Mouse (Mus musculus) lung, embryonic 16.5 days (tissue): ENCODE data around the gene Polr1d. TPM values are rescaled to one million over a fixed set of nuclear protein-coding genes. Genes with fewer than 3 reads are reported as not detected.

Experiments
- ATAC-seq: fragments of 200-750 bp; cut with Nextera tagmentation; 2 replicates; pipeline ENCODE4 v1.8.0; 2017; ENCODE audit warnings: low read depth, mild to moderate bottlenecking, moderate library complexity
- H3K27ac ChIP-seq: fragments of 300-500 bp; sonication (generic); 2 replicates; pipeline ENCODE4 v1.5.1; 2014; ENCODE audit warnings: mild to moderate bottlenecking, control low read depth, low read length
- H3K27me3 ChIP-seq: fragments of 300-500 bp; sonication (generic); 2 replicates; pipeline ENCODE4 v1.6.1; 2014; ENCODE audit warnings: low read depth, low read length, mixed read lengths; ENCODE audit not compliant: control insufficient read depth, insufficient read depth
- H3K36me3 ChIP-seq: fragments of 300-500 bp; sonication (generic); 2 replicates; pipeline ENCODE4 v1.6.1; 2014; ENCODE audit warnings: low read length; ENCODE audit not compliant: control insufficient read depth, insufficient read depth
- H3K4me1 ChIP-seq: fragments of 300-500 bp; sonication (generic); replicated peaks from 2 replicates; pipeline ENCODE4 v1.6.1; 2014; ENCODE audit warnings: low read length, mixed read lengths; ENCODE audit not compliant: control insufficient read depth, insufficient read depth
- H3K4me2 ChIP-seq: fragments of 300-500 bp; sonication (generic); 2 replicates; pipeline ENCODE4 v1.6.1; 2014; ENCODE audit warnings: low read depth, low read length, control low read depth
- H3K4me3 ChIP-seq: fragments of 300-500 bp; sonication (generic); 2 replicates; pipeline ENCODE4 v1.5.1; 2014; ENCODE audit warnings: mild to moderate bottlenecking, low read length, control low read depth
- H3K9ac ChIP-seq: fragments of 300-500 bp; sonication (generic); 2 replicates; pipeline ENCODE4 v1.6.1; 2014; ENCODE audit warnings: low read length, control low read depth
- H3K9me3 ChIP-seq: fragments of 300-500 bp; sonication (generic); 2 replicates; pipeline ENCODE4 v1.6.1; 2016; ENCODE audit warnings: low read length; ENCODE audit not compliant: control insufficient read depth
- WGBS: fragments of 180-500 bp; shearing (Covaris S2); extraction: QIAGEN DNeasy Blood & Tissue Kit; methylation state at CpG from one replicate; pipeline ENCODE4 v1.1.7; 2014; 5-methylcytosine and 5-hydroxymethylcytosine counted together
- polyA plus RNA-seq: library from polyadenylated mRNA; unstranded; fragments of >200 nt; fragmentation: Nextera tagmentation; extraction: Ambion mirVana; gene quantifications from 2 replicates; pipeline ENCODE4 v1.2.1, GENCODE M21; 2015

Polr1d gene
- 118 and 120 TPM in 2 replicates for polyA plus RNA-seq

GRCm38 (mm10) chr5:147076799-147077165, at the start of gene Polr1d:
Gene Polr1d (plus strand): TSS chr5:147077050.
- WGBS: under 1% methylated on average over 16 of the region's 17 CpGs

GRCm38 (mm10) chr5:147031281-147031680, 45.6 kb upstream of the Polr1d start:
- WGBS: 79% methylated on average over 14 of the region's 14 CpGs
- Histone ChIP-seq H3K4me1 (peaks cover 9% of the 10 kb centered on the region), H3K4me3 (no peak overlapping the region), H3K36me3 (peaks cover 33% of the 10 kb centered on the region), H3K27ac (peak overlapping the region; percentile 41), H3K9ac (no peak overlapping the region), H3K4me2 (no peak overlapping the region), H3K9me3 (no peaks in the 10 kb centered on the region), H3K27me3 (no peaks in the 10 kb centered on the region)
- ATAC-seq: no peak

More at GRCm38 (mm10) chr5:147076799-147077165, at the start of gene Polr1d:
- no peak for ATAC-seq
- H3K4me1 ChIP-seq: peaks cover 31% of the 10 kb centered on the region
- no peaks in the 10 kb centered on the region for H3K9me3 ChIP-seq
- peak within 1 kb of the TSS; percentile 79 for H3K4me3 ChIP-seq
- peak within 1 kb of the TSS; percentile 98 for H3K27ac ChIP-seq
- peak within 1 kb of the TSS; percentile 91 for H3K4me2 ChIP-seq
- no peaks in the 10 kb centered on the region for H3K36me3 ChIP-seq
- H3K27me3 ChIP-seq: no peaks in the 10 kb centered on the region
- H3K9ac ChIP-seq: peak within 1 kb of the TSS; percentile 87

- no peaks in the 10 kb centered on the region for H3K27me3 ChIP-seq
- WGBS: 63% methylated on average over 13 of the region's 13 CpGs
- peaks cover 25% of the 10 kb centered on the region for H3K4me1 ChIP-seq
- no peak overlapping the region for H3K4me3 ChIP-seq
- no peak overlapping the region for H3K27ac ChIP-seq
- H3K36me3 ChIP-seq: peaks cover 20% of the 10 kb centered on the region
- no peak overlapping the region for H3K9ac ChIP-seq
- no peaks in the 10 kb centered on the region for H3K9me3 ChIP-seq
- H3K4me2 ChIP-seq: no peak overlapping the region
- no peak for ATAC-seq
These were observed 43.7 kb upstream of the Polr1d start for GRCm38 (mm10) chr5:147033155-147033554.

GRCm38 (mm10) chr5:147034283-147034682, 42.6 kb upstream of the Polr1d start:
- whole genome bisulfite sequencing: 74% methylated on average over 12 of the region's 12 CpGs
- Histone ChIP-seq H3K4me3 (no peak overlapping the region), H3K9me3 (no peaks in the 10 kb centered on the region), H3K4me2 (no peak overlapping the region), H3K27me3 (no peaks in the 10 kb centered on the region), H3K27ac (no peak overlapping the region), H3K4me1 (peaks cover 30% of the 10 kb centered on the region), H3K36me3 (peaks cover 9% of the 10 kb centered on the region), H3K9ac (no peak overlapping the region)
- ATAC-seq: no peak

GRCm38 (mm10) chr5:147035301-147035700, 41.5 kb upstream of the Polr1d start:
- no peak for ATAC-seq
- no peak overlapping the region for H3K4me3 ChIP-seq
- H3K9me3 ChIP-seq: no peaks in the 10 kb centered on the region
- H3K4me1 ChIP-seq: peaks cover 31% of the 10 kb centered on the region
- no peaks in the 10 kb centered on the region for H3K27me3 ChIP-seq
- no peak overlapping the region for H3K9ac ChIP-seq
- 0 out of 2 replicates have a peak overlapping the region, but pooled peaks have one; percentile 5 for H3K4me2 ChIP-seq
- 38% methylated on average over 6 of the region's 6 CpGs for WGBS
- H3K27ac ChIP-seq: peak overlapping the region; percentile 51; the same call in 1 of the 2 replicates
- peaks cover 5% of the 10 kb centered on the region; the same call in 1 of the 2 replicates for H3K36me3 ChIP-seq

GRCm38 (mm10) chr5:147036028-147036427, 40.8 kb upstream of the Polr1d start:
- peaks cover 9% of the 10 kb centered on the region; the same call in 1 of the 2 replicates for H3K36me3 ChIP-seq
- peak; percentile 62 for ATAC-seq

GRCm38 (mm10) chr5:147036661-147037060, 40.2 kb upstream of the Polr1d start:
- no peak overlapping the region for H3K4me3 ChIP-seq
- no peak overlapping the region for H3K4me2 ChIP-seq
- H3K27ac ChIP-seq: peak overlapping the region; percentile 81
- H3K27me3 ChIP-seq: no peaks in the 10 kb centered on the region
- no peak for ATAC-seq
- peaks cover 34% of the 10 kb centered on the region for H3K4me1 ChIP-seq
- 79% methylated on average over 5 of the region's 5 CpGs for WGBS
- H3K9me3 ChIP-seq: no peaks in the 10 kb centered on the region
- no peak overlapping the region for H3K9ac ChIP-seq
- peaks cover 9% of the 10 kb centered on the region; the same call in 1 of the 2 replicates for H3K36me3 ChIP-seq

More at GRCm38 (mm10) chr5:147036028-147036427, 40.8 kb upstream of the Polr1d start:
- 62% methylated on average over 10 of the region's 10 CpGs for WGBS
- Histone ChIP-seq H3K4me1 (peaks cover 34% of the 10 kb centered on the region), H3K9me3 (no peaks in the 10 kb centered on the region), H3K9ac (no peak overlapping the region), H3K27me3 (no peaks in the 10 kb centered on the region), H3K4me2 (no peak overlapping the region), H3K4me3 (no peak overlapping the region), H3K27ac (peak overlapping the region; percentile 81)

- 43% methylated on average over 3 of the region's 3 CpGs for WGBS
- H3K27me3 ChIP-seq: no peaks in the 10 kb centered on the region
- H3K36me3 ChIP-seq: peaks cover 10% of the 10 kb centered on the region; the same call in 1 of the 2 replicates
- peak overlapping the region; percentile 55 for H3K27ac ChIP-seq
- no peak; the same call in 1 of the 2 replicates for ATAC-seq
- no peak overlapping the region for H3K9ac ChIP-seq
- no peak overlapping the region for H3K4me2 ChIP-seq
- no peak overlapping the region for H3K4me3 ChIP-seq
- H3K9me3 ChIP-seq: no peaks in the 10 kb centered on the region
- H3K4me1 ChIP-seq: peaks cover 34% of the 10 kb centered on the region
These were observed 39.2 kb upstream of the Polr1d start for GRCm38 (mm10) chr5:147037601-147038000.

- ATAC-seq: no peak
- Histone ChIP-seq H3K4me1 (peaks cover 31% of the 10 kb centered on the region), H3K9me3 (no peaks in the 10 kb centered on the region), H3K27ac (no peak overlapping the region), H3K36me3 (peaks cover 10% of the 10 kb centered on the region; the same call in 1 of the 2 replicates), H3K4me3 (no peak overlapping the region), H3K27me3 (no peaks in the 10 kb centered on the region), H3K4me2 (no peak overlapping the region), H3K9ac (no peak overlapping the region)
- 75% methylated on average over 5 of the region's 5 CpGs for WGBS
These were observed 37.5 kb upstream of the Polr1d start for GRCm38 (mm10) chr5:147039394-147039793.
